Mouse (Mus musculus) liver, embryonic 16.5 days (tissue): ENCODE results near the gene Otud5. TPM values are rescaled to one million over a fixed set of nuclear protein-coding genes. Genes with fewer than 3 reads are reported as not detected.

Source experiments
- ATAC-seq: fragments of 200-750 bp; cut with Nextera tagmentation; 2 replicates; pipeline ENCODE4 v1.8.0; 2017; ENCODE audit warnings: low read depth, mild to moderate bottlenecking, moderate number of reproducible peaks, moderate library complexity
- H3K27ac ChIP-seq: fragments of 300-500 bp; sonication (generic); 2 replicates; pipeline ENCODE4 v1.5.1; 2014; ENCODE audit warnings: mild to moderate bottlenecking, low read length
- H3K27me3 ChIP-seq: fragments of 300-500 bp; sonication (generic); 2 replicates; pipeline ENCODE4 v1.6.1; 2014; ENCODE audit warnings: low read depth, low read length, mixed read lengths; ENCODE audit not compliant: control insufficient read depth, insufficient read depth
- H3K36me3 ChIP-seq: fragments of 300-500 bp; sonication (generic); 2 replicates; pipeline ENCODE4 v1.6.1; 2014; ENCODE audit warnings: mild to moderate bottlenecking; ENCODE audit not compliant: control insufficient read depth, insufficient read depth
- H3K4me1 ChIP-seq: fragments of 300-500 bp; sonication (generic); 2 replicates; pipeline ENCODE4 v1.6.1; 2014; ENCODE audit warnings: low read depth, low read length, mixed read lengths; ENCODE audit not compliant: control insufficient read depth
- H3K4me2 ChIP-seq: fragments of 300-500 bp; sonication (generic); 2 replicates; pipeline ENCODE4 v1.6.1; 2014; ENCODE audit warnings: low read depth, low read length, mixed read lengths
- H3K4me3 ChIP-seq: fragments of 300-500 bp; sonication (generic); 2 replicates; pipeline ENCODE4 v1.5.1; 2014; ENCODE audit warnings: low read depth, mild to moderate bottlenecking, low read length
- H3K9ac ChIP-seq: fragments of 300-500 bp; sonication (generic); 2 replicates; pipeline ENCODE4 v1.6.1; 2014; ENCODE audit warnings: low read depth, low read length
- H3K9me3 ChIP-seq: fragments of 300-500 bp; sonication (generic); replicated peaks from 2 replicates; pipeline ENCODE4 v1.6.1; 2016; ENCODE audit warnings: low read length; ENCODE audit not compliant: control insufficient read depth
- WGBS: fragments of 180-500 bp; shearing (Covaris S2); extraction: QIAGEN DNeasy Blood & Tissue Kit; methylation state at CpG from one replicate; pipeline ENCODE4 v1.1.7; 2014; ENCODE audit not compliant: insufficient replicate concordance; 5-methylcytosine and 5-hydroxymethylcytosine counted together
- microRNA counts: library from miRNA; unstranded; fragments of <30 nt; microRNA quantifications from one replicate; lab custom pipeline; 2016
- microRNA-seq: library from miRNA; unstranded; fragments of <30 nt; microRNA quantifications from one replicate; pipeline ENCODE4, GENCODE M21; 2016
- polyA plus RNA-seq: library from polyadenylated mRNA; unstranded; fragments of >200 nt; fragmentation: Nextera tagmentation; extraction: Ambion mirVana; gene quantifications from 2 replicates; pipeline ENCODE4 v1.2.1, GENCODE M21; 2015

The Otud5 gene
- polyA plus RNA-seq, 1 experiment from 2014 or later = 42.5 TPM

GRCm38 (mm10) chrX:7922032-7922431 lies 80.9 kb downstream of the Otud5 start:
- ATAC-seq = no peak
- Histone ChIP-seq H3K4me3 (no peak overlapping the region), H3K27ac (no peak overlapping the region), H3K9ac (no peak overlapping the region), H3K27me3 (peaks cover 76% of the 10 kb centered on the region), H3K9me3 (no peaks in the 10 kb centered on the region), H3K36me3 (no peaks in the 10 kb centered on the region), H3K4me2 (peak overlapping the region; percentile 9; the same call in 1 of the 2 replicates), H3K4me1 (no peaks in the 10 kb centered on the region; the same call in 1 of the 2 replicates)
- 17% methylated on average over 47 of the region's 48 CpGs for WGBS

MicroRNAs within 50 kb of the gene (microRNA counts, 519-probe panel; counts per million panel counts)
- microRNA mmu-miR-1198 (lab: Ali Mortazavi, UCI) = 2,018 counts per million, percentile 27 among the panel's probes with 10 or more counts

Small RNAs within 50 kb of the gene (microRNA-seq; reads per million reads assigned to microRNA genes)
- gene Mir1198 = 29.3 reads per million, percentile 41 among the genes with 10 or more reads in this experiment

Other genes with a start within 250 kb of the Otud5 start
- gene Ccdc22, start 235.8 kb upstream of the Otud5 start, polyA plus RNA-seq = 17.3 and 17.6 TPM in 2 replicates
- 0.04 and 0.06 TPM in 2 replicates for gene Cacna1f, start 234.3 kb upstream of the Otud5 start, polyA plus RNA-seq
- gene Syp, start 202.9 kb upstream of the Otud5 start, polyA plus RNA-seq = 0.25 and 0.32 TPM in 2 replicates
- gene Prickle3, start 184.1 kb upstream of the Otud5 start, polyA plus RNA-seq = 1.4 and 2.3 TPM in 2 replicates
- gene Plp2, start 170.0 kb upstream of the Otud5 start, polyA plus RNA-seq = 24.8 and 29.2 TPM in 2 replicates
- gene Magix, start 160.1 kb upstream of the Otud5 start, polyA plus RNA-seq = 0.12 TPM in 1 of 2 replicates, not detected in the other
- 13.4 and 14.0 TPM in 2 replicates for gene Gpkow, start 144.2 kb upstream of the Otud5 start, polyA plus RNA-seq
- 19.9 and 21.8 TPM in 2 replicates for gene Wdr45, start 127.0 kb upstream of the Otud5 start, polyA plus RNA-seq
- 0.27 and 0.51 TPM in 2 replicates for gene Gm45208, start 119.1 kb upstream of the Otud5 start, polyA plus RNA-seq
- gene Praf2, start 112.9 kb upstream of the Otud5 start, polyA plus RNA-seq = 5.2 and 6.0 TPM in 2 replicates
- 1.6 and 1.9 TPM in 2 replicates for gene Ccdc120, start 90.5 kb upstream of the Otud5 start, polyA plus RNA-seq
- 9.5 and 11.4 TPM in 2 replicates for gene Tfe3, start 78.8 kb upstream of the Otud5 start, polyA plus RNA-seq
- gene Gripap1, start 51.6 kb upstream of the Otud5 start, polyA plus RNA-seq = 27.7 and 28.9 TPM in 2 replicates
- gene Kcnd1, start 19.1 kb upstream of the Otud5 start, polyA plus RNA-seq = 0.19 TPM in 2 replicates
- gene Pim2, start 36.9 kb downstream of the Otud5 start, polyA plus RNA-seq = 3.1 and 3.5 TPM in 2 replicates
- gene Slc35a2, start 42.7 kb downstream of the Otud5 start, polyA plus RNA-seq = 13.5 and 14.2 TPM in 2 replicates
- 36.8 and 38.6 TPM in 2 replicates for gene Pqbp1, start 57.9 kb downstream of the Otud5 start, polyA plus RNA-seq
- gene Timm17b, start 58.0 kb downstream of the Otud5 start, polyA plus RNA-seq = 90.8 and 94.9 TPM in 2 replicates
- not detected in 2 replicates for gene Gm10491, start 66.5 kb downstream of the Otud5 start, polyA plus RNA-seq
- not detected in 2 replicates for gene Gm10490, start 68.2 kb downstream of the Otud5 start, polyA plus RNA-seq
- gene Pcsk1n, start 78.5 kb downstream of the Otud5 start, polyA plus RNA-seq = 0.05 and 0.17 TPM in 2 replicates
- not detected in 2 replicates for gene Eras, start 87.2 kb downstream of the Otud5 start, polyA plus RNA-seq
- 11.5 and 12.1 TPM in 2 replicates for gene Hdac6, start 106.5 kb downstream of the Otud5 start, polyA plus RNA-seq
- 101 and 107 TPM in 2 replicates for gene Gata1, start 136.7 kb downstream of the Otud5 start, polyA plus RNA-seq
- gene Glod5, start 177.1 kb downstream of the Otud5 start, polyA plus RNA-seq = 0.13 and 0.28 TPM in 2 replicates
- gene Suv39h1, start 233.4 kb downstream of the Otud5 start, polyA plus RNA-seq = 28.6 and 30.1 TPM in 2 replicates
- gene Was, start 249.1 kb downstream of the Otud5 start, polyA plus RNA-seq = 1.6 and 1.7 TPM in 2 replicates